Mouse (Mus musculus) ES-Bruce4 (cell line): ENCODE data around the gene Gm44965.

Experiments
- CTCF ChIP-seq: IDR thresholded peaks from one replicate; pipeline ENCODE4 v1.8.1; 2011; ENCODE audit warnings: low read depth, low read length
- EP300 ChIP-seq: IDR thresholded peaks from 2 replicates; pipeline ENCODE4 v1.6.1; 2011; ENCODE audit warnings: low read depth, low read length; ENCODE audit not compliant: insufficient read depth
- POLR2A ChIP-seq: IDR thresholded peaks from one replicate; pipeline ENCODE4 v1.8.1; 2011; ENCODE audit warnings: low read length; ENCODE audit not compliant: insufficient read depth

DNA sequence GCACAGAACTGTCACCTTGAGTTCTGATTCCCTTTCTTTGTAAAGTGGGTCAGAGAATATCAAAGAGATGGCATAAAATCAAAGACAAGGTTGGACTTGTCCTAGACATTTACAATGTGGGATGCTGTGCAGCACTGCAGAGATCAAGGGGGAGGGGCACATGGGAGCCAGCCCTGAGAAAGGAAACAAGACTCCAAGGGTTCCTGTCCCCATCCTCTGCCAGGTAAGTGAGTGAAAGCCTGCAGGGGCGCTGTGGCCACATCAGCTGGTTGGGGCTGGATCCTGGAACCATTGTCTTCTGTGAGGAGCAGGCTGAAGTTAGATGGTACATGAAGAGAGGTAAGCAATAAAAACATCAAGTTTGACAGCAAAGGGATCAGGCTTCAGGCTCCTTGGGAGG is 29.7 kb downstream of the Gm44965 start:
- TF ChIP-seq POLR2A (no peak), CTCF (peak; percentile 31), EP300 (no peak)
